Mouse (Mus musculus) kidney, adult 2 months (tissue): ENCODE data around the gene Pex13. TPM values are rescaled to one million over a fixed set of nuclear protein-coding genes. Genes with fewer than 3 reads are reported as not detected.
"Not testable (repeated sequence)": the region's sequence is repeated elsewhere in the genome, so short reads cannot be mapped to it uniquely, and the experiment has no call there.

ENCODE experiments used
- DNase-seq: peaks from one replicate; pipeline ENCODE4 v3.0.0; 2021
- H3K27ac ChIP-seq: fragments of 200-500 bp; 2 replicates; pipeline ENCODE4 v1.5.1; 2012; ENCODE audit warnings: low read depth, low read length, control low read depth, inconsistent platforms; ENCODE audit not compliant: insufficient read depth
- H3K27me3 ChIP-seq: fragments of 200-500 bp; replicated peaks from 2 replicates; pipeline ENCODE4 v1.6.1; 2012; ENCODE audit warnings: mild to moderate bottlenecking, moderate library complexity, low read length, inconsistent platforms; ENCODE audit not compliant: control insufficient read depth, insufficient read depth
- H3K36me3 ChIP-seq: fragments of 200-500 bp; 2 replicates; pipeline ENCODE4 v1.6.1; 2012; ENCODE audit warnings: mild to moderate bottlenecking, moderate library complexity, low read length, inconsistent platforms; ENCODE audit not compliant: control insufficient read depth, insufficient read depth
- H3K4me1 ChIP-seq: fragments of 200-500 bp; 2 replicates; pipeline ENCODE4 v1.6.1; 2011; ENCODE audit warnings: low read length; ENCODE audit not compliant: control insufficient read depth, insufficient read depth
- H3K4me3 ChIP-seq: fragments of 200-500 bp; 2 replicates; pipeline ENCODE4 v1.5.1; 2011; ENCODE audit warnings: mild to moderate bottlenecking, low read depth, low read length, control low read depth; ENCODE audit not compliant: insufficient read depth
- CTCF ChIP-seq: fragments of 200-500 bp; conservative IDR thresholded peaks from 2 replicates; pipeline ENCODE4 v1.5.1; 2011; ENCODE audit warnings: low read depth, mild to moderate bottlenecking, control low read depth, low read length, moderate library complexity, mixed read lengths; ENCODE audit not compliant: insufficient read depth, insufficient read length
- POLR2A ChIP-seq: fragments of 200-500 bp; IDR thresholded peaks from one replicate; pipeline ENCODE4 v1.6.1; 2011; ENCODE audit warnings: low read depth, low read length, control low read depth
- WGBS: fragments of 180-500 bp; shearing (Covaris S2); methylation state at CpG from one replicate; pipeline ENCODE4 v1.1.7; 2018; 5-methylcytosine and 5-hydroxymethylcytosine counted together
- polyA plus RNA-seq: library from polyadenylated mRNA; depleted of rRNA; stranded (reverse); fragments of >200 nt; gene quantifications from 2 replicates; pipeline ENCODE4 v1.2.3, GENCODE M21; 2012; rRNA removed

Pex13 gene
- polyA plus RNA-seq, 1 experiment, result 11.5 TPM

- Histone ChIP-seq H3K36me3 (no peaks in the 10 kb centered on the region; the same call in 1 of the 2 replicates), H3K27me3 (no peaks in the 10 kb centered on the region), H3K27ac (no peak overlapping the region), H3K4me3 (no peak overlapping the region), H3K4me1 (no peaks in the 10 kb centered on the region)
- DNase-seq, result no peak
- 84% methylated on average over 5 of the region's 5 CpGs for WGBS
- TF ChIP-seq POLR2A (no peak), CTCF (no peak)
These were observed 51.2 kb downstream of the Pex13 start for GRCm38 (mm10) chr11:23614546-23614945.

- WGBS, result 84% methylated on average over 6 of the region's 6 CpGs
- not testable (repeated sequence) for DNase-seq
These were observed 58.5 kb downstream of the Pex13 start for GRCm38 (mm10) chr11:23607291-23607690.

More at GRCm38 (mm10) chr11:23607291-23607690, 58.5 kb downstream of the Pex13 start:
- H3K4me3 ChIP-seq, H3K36me3 ChIP-seq, H3K27me3 ChIP-seq, H3K4me1 ChIP-seq, H3K27ac ChIP-seq: not testable (repeated sequence)

Other genes with a start within 250 kb of the Pex13 start
- 6.2 and 10.5 TPM in 2 replicates for gene Ahsa2, start 167.9 kb downstream of the Pex13 start, polyA plus RNA-seq
- 0.07 and 0.25 TPM in 2 replicates for gene 1700093K21Rik, start 144.8 kb downstream of the Pex13 start, polyA plus RNA-seq
- gene 0610010F05Rik, start 32.3 kb downstream of the Pex13 start, polyA plus RNA-seq, result 1.5 and 2.4 TPM in 2 replicates
- gene Pus10, start 285 bp downstream of the Pex13 start, polyA plus RNA-seq, result 2.2 and 3.2 TPM in 2 replicates
- 0.72 and 1.3 TPM in 2 replicates for gene Rel, start 105.0 kb upstream of the Pex13 start, polyA plus RNA-seq
- 2.7 and 2.9 TPM in 2 replicates for gene Papolg, start 229.3 kb upstream of the Pex13 start, polyA plus RNA-seq